Mouse (Mus musculus) myocyte (in vitro differentiated cells): ENCODE data around the gene Gm3854.

Experiments used
- E2F4 ChIP-seq: IDR thresholded peaks from one replicate; pipeline ENCODE4 v1.6.1; 2011; ENCODE audit warnings: mild to moderate bottlenecking, control low read depth, moderate library complexity; ENCODE audit not compliant: insufficient read depth
- MAX ChIP-seq: IDR thresholded peaks from one replicate; pipeline ENCODE4 v1.6.1; 2011; ENCODE audit warnings: low read depth, mild to moderate bottlenecking, control low read depth
- POLR2A ChIP-seq: IDR thresholded peaks from one replicate; pipeline ENCODE4 v1.6.1; 2011; ENCODE audit warnings: low read depth, mild to moderate bottlenecking, control low read depth, moderate library complexity; ENCODE audit not compliant: insufficient read length
- USF1 ChIP-seq: IDR thresholded peaks from one replicate; pipeline ENCODE4 v1.6.1; 2011; ENCODE audit warnings: low read depth, mild to moderate bottlenecking, control low read depth, moderate library complexity

GRCm38 (mm10) chr7:6364761-6365160 is 21.2 kb downstream of the Gm3854 start:
- TF ChIP-seq USF1 (no peak), MAX (no peak), E2F4 (no peak), POLR2A (no peak)
